Mouse (Mus musculus) splenic B cell, adult 2 months (primary cell): Measurements from ENCODE around the gene Gm11037.

Experiments used
- DNase-seq: peaks from one replicate; pipeline ENCODE4 v3.0.0-alpha.2; 2011; ENCODE audit warnings: low read depth, low spot score
- H3K27me3 ChIP-seq: 2 replicates; pipeline ENCODE4 v1.6.1; 2012; ENCODE audit warnings: mild to moderate bottlenecking, low read length, moderate library complexity, mixed read lengths; ENCODE audit not compliant: control insufficient read depth, poor library complexity, insufficient read depth, severe bottlenecking
- H3K36me3 ChIP-seq: 2 replicates; pipeline ENCODE4 v1.6.1; 2012; ENCODE audit warnings: mild to moderate bottlenecking, low read length, moderate library complexity, mixed read lengths; ENCODE audit not compliant: control insufficient read depth, poor library complexity, insufficient read depth, severe bottlenecking

Gene Gm11037

DNA sequence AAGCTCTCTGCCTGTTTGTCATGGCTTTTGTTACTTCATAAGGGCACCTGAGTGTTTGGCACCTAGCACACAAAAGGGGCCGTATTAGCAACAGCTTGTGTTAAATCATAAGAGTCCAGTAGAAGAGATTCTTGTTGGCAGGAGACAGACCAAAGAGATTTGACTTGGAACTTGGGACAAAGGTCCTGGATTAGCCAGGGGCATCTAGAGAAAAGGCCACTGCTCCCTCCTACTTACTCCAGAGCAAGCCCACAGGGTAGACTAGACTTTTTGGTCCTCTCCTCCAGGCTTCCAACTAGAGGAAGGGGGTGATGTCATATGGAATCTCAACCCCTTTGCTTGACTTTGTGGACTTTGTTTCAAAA lies 42.6 kb downstream of the Gm11037 start:
- no peaks in the 10 kb centered on the region for H3K36me3 ChIP-seq
- no peaks in the 10 kb centered on the region for H3K27me3 ChIP-seq
- DNase-seq = no peak

- DNase-seq = no peak
- Histone ChIP-seq H3K36me3 (no peaks in the 10 kb centered on the region), H3K27me3 (no peaks in the 10 kb centered on the region)
Observed at GRCm38 (mm10) chr2:131176491-131176890, 43.2 kb downstream of the Gm11037 start.

DNA sequence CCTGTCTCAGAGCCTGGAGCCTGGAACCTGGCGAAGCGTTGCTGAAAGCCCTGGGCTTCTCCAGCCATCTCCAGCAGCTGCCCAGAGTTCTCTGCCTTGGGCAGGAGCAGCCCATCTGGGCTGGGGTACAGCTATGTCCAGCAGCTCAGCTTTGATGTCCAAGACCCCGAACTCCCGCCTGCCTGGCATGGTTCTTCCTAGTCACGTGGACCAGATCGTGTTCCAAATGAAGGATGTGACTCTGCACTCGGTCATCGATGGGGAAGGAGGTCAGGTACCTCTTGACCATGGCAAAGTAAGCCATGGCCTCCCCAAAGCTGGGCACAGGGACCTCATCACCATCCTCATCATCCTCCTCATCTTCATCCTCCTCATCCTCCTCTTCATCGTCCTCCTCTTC lies 44.6 kb downstream of the Gm11037 start:
- Histone ChIP-seq H3K36me3 (no peaks in the 10 kb centered on the region), H3K27me3 (no peaks in the 10 kb centered on the region)
- no peak for DNase-seq

- Histone ChIP-seq H3K27me3 (no peaks in the 10 kb centered on the region), H3K36me3 (no peaks in the 10 kb centered on the region)
- no peak for DNase-seq
Observed at GRCm38 (mm10) chr2:131178828-131179245, 45.5 kb downstream of the Gm11037 start.

DNA sequence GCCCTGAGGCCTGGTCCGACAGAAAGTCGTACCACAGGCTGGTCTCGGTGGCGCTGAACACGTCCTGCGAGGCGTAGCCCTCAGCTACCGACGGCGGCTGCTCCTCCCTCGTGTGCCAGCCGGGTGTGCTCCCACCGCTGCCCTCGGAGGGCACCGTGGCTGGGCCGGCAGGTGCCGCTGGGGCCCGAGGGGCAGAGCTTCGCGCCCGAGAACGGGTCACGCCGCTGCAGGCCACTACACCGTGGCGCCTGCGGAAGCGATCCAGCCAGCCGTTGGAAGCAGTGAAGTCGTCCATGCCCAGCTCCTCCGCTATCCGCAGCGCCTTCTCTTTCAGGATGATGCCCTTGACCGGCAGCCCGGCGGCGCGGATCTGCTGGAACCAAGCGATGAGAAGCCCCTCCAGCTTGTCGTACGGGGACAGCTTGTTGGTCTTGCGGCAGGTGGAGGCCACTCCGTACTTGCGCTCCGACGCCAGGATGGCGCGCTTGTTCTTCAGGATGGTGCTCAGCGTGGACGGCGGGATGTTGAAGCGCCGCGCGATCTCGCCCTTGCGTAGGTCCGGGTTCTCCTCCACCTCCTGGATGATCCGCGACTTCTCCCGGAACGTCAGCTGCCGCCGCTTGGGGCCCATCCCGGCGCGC lies 46.1 kb downstream of the Gm11037 start:
- DNase-seq = peak; percentile 60

DNA sequence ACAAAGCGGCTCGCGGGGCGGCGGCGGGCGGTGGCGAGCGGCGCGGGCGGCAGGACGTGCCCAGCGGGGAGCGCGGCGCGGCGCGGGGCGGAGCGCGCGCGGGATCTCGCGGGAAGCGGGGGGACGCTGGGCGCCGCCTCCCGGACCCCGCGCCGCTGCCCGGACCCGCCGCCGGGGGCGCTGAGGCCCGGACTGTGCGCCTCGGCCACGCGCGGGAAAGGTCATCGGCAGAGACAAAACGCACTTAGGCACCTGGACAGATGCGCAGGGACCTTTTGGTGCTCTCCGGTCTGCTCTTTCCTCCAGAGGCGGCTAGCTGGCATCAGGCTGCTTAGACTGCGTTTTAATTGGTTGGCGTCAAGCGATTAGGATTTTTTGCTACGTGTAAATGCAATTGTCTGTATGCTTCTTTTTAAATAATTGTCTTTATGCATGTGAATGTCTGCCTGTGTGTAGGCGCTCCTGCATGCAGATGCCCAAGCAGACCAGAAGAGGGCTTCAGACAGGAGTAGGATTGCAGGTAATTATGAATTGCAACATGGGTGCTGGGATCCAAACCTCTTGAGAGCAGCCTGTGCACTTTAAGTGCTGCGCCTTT lies 46.8 kb downstream of the Gm11037 start, which contains the start of gene Cenpb:
Gene Cenpb, minus strand, starts transcription at position 78 of the 598 bp plus-strand sequence.
- Histone ChIP-seq H3K36me3 (no peaks in the 10 kb centered on the region), H3K27me3 (no peaks in the 10 kb centered on the region)
- peak; percentile 79 for DNase-seq

More for the DNA sequence above, 46.1 kb downstream of the Gm11037 start:
- Histone ChIP-seq H3K36me3 (no peaks in the 10 kb centered on the region), H3K27me3 (no peaks in the 10 kb centered on the region)
